Mouse (Mus musculus): ENCODE measurements around the gene Acer1.
A peak's percentile ranks its signal among the peaks of the same experiment; 100 is the strongest.

Gene Acer1

GRCm38 (mm10) chr17:56988921-56989430, 7.0 kb upstream of the Acer1 start:
- DNase-seq (ENCODE audit: low spot score), result no peak

GRCm38 (mm10) chr17:56988441-56988840, 6.5 kb upstream of the Acer1 start:
- DNase-seq (ENCODE audit: low spot score), result no peak

GRCm38 (mm10) chr17:56986105-56986805, 4.3 kb upstream of the Acer1 start:
- DNase-seq (ENCODE audit: low spot score), result peak; percentile 43

- no peak for DNase-seq (ENCODE audit: low spot score)
Measured at GRCm38 (mm10) chr17:56985656-56986055, 3.7 kb upstream of the Acer1 start.

GRCm38 (mm10) chr17:56984886-56985285, 3.0 kb upstream of the Acer1 start:
- no peak for DNase-seq (ENCODE audit: low spot score)

- DNase-seq (ENCODE audit: low spot score), result no peak
Measured at GRCm38 (mm10) chr17:56981049-56981448, 877 bp downstream of the Acer1 start.

GRCm38 (mm10) chr17:56979524-56979923, 2.4 kb downstream of the Acer1 start:
- DNase-seq (ENCODE audit: low spot score), result no peak

- no peak for DNase-seq (ENCODE audit: low spot score)
Measured at GRCm38 (mm10) chr17:56976531-56977390, 5.2 kb downstream of the Acer1 start.

GRCm38 (mm10) chr17:56975391-56975790, 6.5 kb downstream of the Acer1 start:
- DNase-seq (ENCODE audit: low spot score), result no peak

- no peak for DNase-seq (ENCODE audit: low spot score)
Measured at GRCm38 (mm10) chr17:56974708-56975240, 7.2 kb downstream of the Acer1 start.

GRCm38 (mm10) chr17:56973956-56974707, 7.8 kb downstream of the Acer1 start:
- DNase-seq (ENCODE audit: low spot score), result no peak

- DNase-seq (ENCODE audit: low spot score), result no peak
Measured at GRCm38 (mm10) chr17:56970081-56970480, 11.8 kb downstream of the Acer1 start.

GRCm38 (mm10) chr17:56969321-56969720, 12.6 kb downstream of the Acer1 start:
- DNase-seq (ENCODE audit: low spot score), result no peak

- DNase-seq (ENCODE audit: low spot score), result no peak
Measured at GRCm38 (mm10) chr17:56963646-56964045, 18.3 kb downstream of the Acer1 start.

- DNase-seq (ENCODE audit: low spot score), result no peak
Measured at GRCm38 (mm10) chr17:56962642-56963405, 19.1 kb downstream of the Acer1 start.

GRCm38 (mm10) chr17:56961880-56962279, 20.0 kb downstream of the Acer1 start:
- DNase-seq (ENCODE audit: low spot score), result no peak

GRCm38 (mm10) chr17:56958667-56959066, 23.3 kb downstream of the Acer1 start:
- no peak for DNase-seq (ENCODE audit: low spot score)

GRCm38 (mm10) chr17:56957763-56958429, 24.0 kb downstream of the Acer1 start:
- no peak for DNase-seq (ENCODE audit: low spot score)

GRCm38 (mm10) chr17:56954871-56955270, 27.1 kb downstream of the Acer1 start:
- DNase-seq (ENCODE audit: low spot score), result no peak

GRCm38 (mm10) chr17:56952639-56953038, 29.3 kb downstream of the Acer1 start:
- no peak for DNase-seq (ENCODE audit: low spot score)

- peak; percentile 53 for DNase-seq (ENCODE audit: low spot score)
Measured at GRCm38 (mm10) chr17:56950915-56951314, 31.0 kb downstream of the Acer1 start.
